Mouse (Mus musculus): ENCODE measurements at regions not wholly inside any gene's neighbourhood (a gene's known extent, or its start where the extent isn't known, plus 50 kb on each side); places are given as distances from the start of the nearest gene placed in this dataset.
A peak's percentile ranks its signal among the peaks of the same experiment; 100 is the strongest.

GRCm38 (mm10) chr12:28181265-28181664 lies 370.9 kb downstream of the Dcdc2c start:
- DNase-seq (ENCODE audit: low read depth, low spot score) = no peak

DNA sequence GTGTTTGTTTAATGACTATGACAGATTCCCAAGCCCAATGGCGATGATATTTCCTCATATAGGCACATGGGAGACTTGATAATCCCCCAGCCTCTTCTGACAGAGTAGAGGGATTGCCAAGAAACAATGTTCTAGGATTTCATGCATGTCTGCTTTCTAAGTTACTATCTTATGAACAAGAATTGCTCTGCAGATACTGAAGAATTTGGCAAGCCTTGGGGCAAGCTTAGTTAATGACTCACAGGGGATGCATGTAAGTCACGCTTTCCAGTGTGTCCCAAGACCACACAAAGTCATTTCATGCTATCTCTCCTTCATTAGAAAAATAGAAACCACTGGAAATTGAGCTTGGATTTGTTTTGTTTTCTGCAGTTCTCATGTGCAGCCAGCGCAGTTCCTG lies 376.2 kb downstream of the Dcdc2c start:
- no peak for DNase-seq (ENCODE audit: low read depth, low spot score)

- DNase-seq (ENCODE audit: low read depth, low spot score) = no peak
Observed at GRCm38 (mm10) chr12:28174078-28174477, 378.1 kb downstream of the Dcdc2c start.

- DNase-seq (ENCODE audit: low read depth, low spot score) = no peak
Observed at GRCm38 (mm10) chr12:28158786-28159185, 393.4 kb downstream of the Dcdc2c start.

DNA sequence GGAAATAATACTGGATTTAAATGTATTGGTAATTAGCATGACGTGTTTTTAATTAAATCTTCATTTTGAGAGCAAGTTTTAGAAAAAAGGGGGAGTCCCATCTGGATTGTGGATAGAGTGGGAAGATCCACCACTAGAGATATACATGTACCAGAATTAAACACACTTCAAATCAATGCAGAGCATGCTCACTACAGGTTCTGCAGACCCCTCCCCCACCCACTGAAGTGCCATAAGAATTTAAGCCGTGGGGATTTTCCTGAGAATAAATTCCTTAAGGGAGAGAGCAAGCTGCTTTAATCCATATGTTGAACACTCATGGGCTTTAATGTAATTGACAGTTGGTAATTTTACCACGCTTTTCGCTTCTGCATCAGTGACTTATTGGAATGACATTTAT lies 401.4 kb downstream of the Dcdc2c start:
- peak; percentile 5 for DNase-seq (ENCODE audit: low read depth, low spot score)

GRCm38 (mm10) chr12:28135810-28136592 lies 416.2 kb downstream of the Dcdc2c start:
- DNase-seq (ENCODE audit: low read depth, low spot score) = no peak

DNA sequence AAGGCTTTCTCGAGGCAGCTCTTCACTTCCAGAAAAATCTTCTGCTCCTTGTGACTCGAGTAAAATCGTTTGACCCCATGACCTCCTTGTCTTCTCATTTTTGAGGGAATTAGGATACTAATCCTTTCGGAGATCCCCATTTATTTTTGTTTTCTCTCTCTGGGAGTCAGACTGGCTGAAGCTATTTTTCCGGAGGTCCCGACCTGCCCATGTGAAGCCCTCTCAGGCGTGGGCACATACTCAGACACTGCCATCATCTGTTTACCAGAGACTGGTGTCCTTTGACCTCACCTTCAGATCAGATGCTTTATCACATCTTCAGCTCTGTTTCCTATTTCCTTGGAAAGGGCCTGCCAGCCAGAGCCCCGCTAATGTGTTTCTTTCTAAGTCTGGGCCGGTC lies 429.4 kb downstream of the Dcdc2c start:
- DNase-seq (ENCODE audit: low read depth, low spot score) = no peak

DNA sequence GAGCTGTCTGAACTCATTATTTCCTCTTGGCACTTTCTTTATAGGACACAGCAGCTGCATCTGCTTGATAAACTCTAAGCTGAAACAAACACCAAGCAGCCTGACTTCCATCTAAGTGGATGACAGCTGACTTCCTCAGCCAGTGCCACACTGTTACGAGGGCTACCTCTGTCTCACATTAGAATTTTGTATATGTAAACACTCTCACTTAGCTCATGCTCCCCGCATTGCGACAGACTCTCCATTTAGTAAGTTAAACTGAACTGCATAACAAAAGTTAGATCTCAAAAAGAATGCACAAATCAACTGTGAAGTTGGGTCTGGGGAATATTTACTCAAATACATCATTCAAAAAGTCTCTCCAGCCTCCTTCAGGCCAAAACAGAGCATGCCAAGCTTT lies 432.1 kb downstream of the Dcdc2c start:
- no peak for DNase-seq (ENCODE audit: low read depth, low spot score)

- no peak for DNase-seq (ENCODE audit: low read depth, low spot score)
Observed at GRCm38 (mm10) chr12:28090673-28091072, 461.5 kb downstream of the Dcdc2c start.

DNA sequence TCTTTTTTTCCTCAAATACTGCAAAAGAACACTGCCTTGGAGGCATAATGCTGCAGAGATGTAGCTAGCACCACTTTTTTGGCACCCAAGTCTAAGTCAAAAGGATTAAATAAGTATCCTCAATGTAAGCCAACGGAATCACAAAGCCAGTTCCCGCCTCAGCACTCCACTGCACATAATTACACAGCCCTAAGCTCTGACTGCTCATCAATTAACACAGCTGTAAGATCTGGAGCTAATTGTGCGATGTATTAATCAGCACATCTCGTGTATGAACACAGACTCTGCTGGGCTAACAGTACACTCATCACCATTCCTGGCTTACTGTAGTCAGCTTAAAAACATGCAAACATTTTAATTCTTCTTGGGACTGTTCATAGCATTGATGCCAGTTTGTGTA lies 466.7 kb downstream of the Dcdc2c start:
- peak; percentile 2 for DNase-seq (ENCODE audit: low read depth, low spot score)

DNA sequence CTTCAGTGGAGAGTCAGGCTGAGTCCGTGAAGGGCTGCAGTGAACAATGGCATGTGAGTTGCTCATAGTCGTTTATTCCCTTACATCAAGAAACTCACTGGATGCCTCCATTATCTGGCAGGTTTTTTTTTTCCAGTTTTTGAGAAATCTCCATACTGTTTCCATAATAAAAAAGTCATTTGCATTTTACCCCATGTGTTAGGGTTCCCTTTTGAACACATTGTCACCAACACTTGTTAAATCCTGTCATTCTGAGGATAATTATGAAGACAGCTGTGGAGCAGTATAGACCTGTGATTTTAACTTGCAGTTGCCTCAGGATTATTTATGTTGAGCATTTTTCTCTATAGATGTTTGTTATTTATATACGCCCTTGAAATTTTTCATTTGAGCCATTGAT lies 475.6 kb downstream of the Dcdc2c start:
- DNase-seq (ENCODE audit: low read depth, low spot score) = no peak

DNA sequence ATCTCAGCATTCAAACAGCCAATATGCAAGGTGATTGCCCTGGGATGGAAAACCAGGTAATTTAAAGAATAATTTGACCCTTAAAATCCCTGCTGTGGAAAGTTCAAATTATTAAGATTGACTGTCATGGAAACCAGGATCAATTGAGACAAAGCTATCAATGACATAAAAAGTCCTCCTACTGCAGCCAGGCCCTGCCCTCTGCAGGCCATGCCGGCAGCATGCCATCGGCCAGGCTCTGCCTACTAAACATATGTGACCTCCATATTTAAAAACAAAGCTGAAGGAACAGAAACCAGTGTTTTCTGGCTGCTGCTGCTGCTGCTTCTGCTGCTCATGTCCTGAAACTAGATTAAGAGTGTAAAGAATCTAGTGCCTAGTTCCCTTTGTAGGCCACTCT lies 483.6 kb downstream of the Dcdc2c start:
- DNase-seq (ENCODE audit: low read depth, low spot score) = no peak

DNA sequence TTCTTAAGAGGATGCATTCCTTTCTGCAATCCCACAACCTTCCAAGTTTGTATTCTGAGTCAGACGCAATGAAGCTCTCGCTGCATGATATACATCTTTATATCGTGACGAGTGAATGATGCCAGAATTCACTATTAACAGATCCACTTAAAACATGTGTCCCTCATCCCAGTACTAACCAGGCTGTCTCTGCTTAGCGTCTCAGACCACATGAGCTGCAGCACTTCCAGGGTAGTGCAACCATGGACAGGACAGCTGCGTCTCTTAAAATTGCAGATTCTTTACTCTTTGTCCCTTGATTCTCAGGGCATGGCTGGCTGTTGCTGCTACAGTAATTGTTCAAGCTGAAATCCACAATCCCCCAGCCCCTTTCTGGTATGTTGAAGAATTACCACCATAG lies 491.9 kb downstream of the Dcdc2c start:
- DNase-seq (ENCODE audit: low read depth, low spot score) = no peak

- DNase-seq (ENCODE audit: low read depth, low spot score) = peak; percentile 30
Observed at GRCm38 (mm10) chr12:28055518-28056280, 496.5 kb downstream of the Dcdc2c start.

DNA sequence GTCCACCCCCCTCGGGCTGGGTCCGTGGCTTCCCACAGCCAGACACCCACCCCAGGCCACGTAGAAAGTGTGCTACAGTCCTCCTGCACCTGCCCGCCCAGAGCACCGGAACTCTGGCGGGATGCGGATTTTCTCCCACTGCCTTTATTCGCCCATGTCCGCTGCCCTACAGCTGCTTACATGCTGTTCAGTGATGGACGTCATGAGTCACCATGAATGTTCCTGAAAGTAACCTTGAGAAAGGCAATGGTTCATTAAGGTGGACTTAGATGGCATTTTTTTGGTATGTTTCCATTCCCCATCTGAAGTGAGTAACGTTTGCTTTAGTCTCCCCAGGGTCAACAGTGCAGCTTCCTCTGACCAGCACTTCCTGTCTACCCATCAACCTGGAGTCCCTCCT lies 497.8 kb downstream of the Dcdc2c start:
- DNase-seq (ENCODE audit: low read depth, low spot score) = no peak

DNA sequence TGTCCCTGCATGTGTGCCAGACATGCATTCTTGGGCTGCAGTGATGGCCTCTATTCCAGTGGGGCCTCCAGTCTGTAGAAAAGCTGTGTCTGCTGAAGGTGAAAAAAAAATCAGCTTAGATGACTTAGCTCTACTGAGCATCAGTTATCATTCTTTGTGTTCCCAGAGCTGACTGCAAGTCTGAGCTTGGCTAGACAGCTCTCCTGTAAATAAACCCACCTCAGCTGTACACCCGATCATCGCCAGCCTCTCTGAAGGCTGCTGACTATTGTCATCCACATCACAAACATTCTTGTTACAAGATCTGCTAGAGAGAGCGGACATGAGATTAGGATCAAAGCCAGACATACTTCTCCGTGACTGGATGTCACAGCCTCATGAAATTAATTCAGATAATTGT lies 504.2 kb downstream of the Dcdc2c start:
- DNase-seq (ENCODE audit: low read depth, low spot score) = no peak

GRCm38 (mm10) chr12:28038161-28038911 lies 513.9 kb downstream of the Dcdc2c start:
- no peak for DNase-seq (ENCODE audit: low read depth, low spot score)

GRCm38 (mm10) chr12:27999170-27999569 lies 553.0 kb downstream of the Dcdc2c start:
- DNase-seq (ENCODE audit: low read depth, low spot score) = no peak

DNA sequence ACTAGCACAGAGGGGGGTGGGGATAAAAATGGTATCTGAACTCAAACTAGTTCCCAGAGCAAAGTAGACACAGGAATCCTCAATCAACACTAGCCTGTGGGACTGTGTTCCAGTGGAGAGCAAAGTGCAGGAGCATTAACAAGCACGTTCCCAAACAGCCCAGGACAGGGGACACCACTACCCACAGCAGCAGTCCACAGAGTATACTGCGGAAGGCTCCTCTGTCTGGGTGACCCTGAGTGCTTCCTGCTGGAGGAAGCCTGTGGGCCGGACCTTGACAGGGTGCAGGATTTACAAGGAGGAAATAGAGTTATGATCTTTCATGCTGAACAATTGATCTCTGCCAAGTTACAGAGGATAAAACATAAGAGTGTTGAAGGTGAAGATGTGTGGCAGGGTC lies 560.0 kb downstream of the Dcdc2c start:
- DNase-seq (ENCODE audit: low read depth, low spot score) = no peak

- no peak for DNase-seq (ENCODE audit: low read depth, low spot score)
Observed at GRCm38 (mm10) chr12:27984261-27984841, 567.8 kb downstream of the Dcdc2c start.

DNA sequence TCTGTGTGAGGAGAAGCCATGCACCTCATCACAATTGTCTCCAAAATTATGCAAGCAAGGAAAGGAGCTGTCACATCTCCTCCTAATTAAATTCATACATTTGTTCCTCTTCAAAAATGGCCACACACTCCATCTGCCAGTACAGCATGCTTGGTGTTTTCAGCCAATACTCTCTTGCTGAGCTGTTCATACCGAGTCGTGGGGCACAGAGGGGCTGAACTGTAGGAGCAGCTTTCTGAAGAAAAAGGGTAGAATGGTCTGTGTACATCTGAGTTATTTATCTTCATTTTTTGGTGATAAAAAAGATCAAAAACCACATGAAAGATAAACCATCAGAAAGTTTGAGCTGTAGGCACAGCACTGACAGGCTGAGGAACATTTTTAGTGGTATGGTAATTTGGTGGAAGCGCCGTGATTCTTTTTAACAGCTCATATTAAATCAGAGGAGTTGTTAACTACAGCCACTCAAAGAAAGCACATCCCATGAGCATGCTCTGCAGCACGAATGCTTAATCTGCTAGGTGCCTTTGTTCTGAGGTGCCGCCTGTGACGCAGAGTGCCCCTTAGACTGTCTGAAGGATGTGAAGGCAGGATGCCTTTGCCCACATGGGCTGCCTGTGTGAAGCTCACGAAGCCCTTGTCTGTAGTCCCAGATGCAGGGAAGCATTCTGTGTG lies 573.8 kb downstream of the Dcdc2c start:
- DNase-seq (ENCODE audit: low read depth, low spot score) = no peak

All from retina, postnatal 7 days (tissue).